Comparison of ENCODE assay signal across 8 mouse cellular contexts in the genomic region with DNA sequence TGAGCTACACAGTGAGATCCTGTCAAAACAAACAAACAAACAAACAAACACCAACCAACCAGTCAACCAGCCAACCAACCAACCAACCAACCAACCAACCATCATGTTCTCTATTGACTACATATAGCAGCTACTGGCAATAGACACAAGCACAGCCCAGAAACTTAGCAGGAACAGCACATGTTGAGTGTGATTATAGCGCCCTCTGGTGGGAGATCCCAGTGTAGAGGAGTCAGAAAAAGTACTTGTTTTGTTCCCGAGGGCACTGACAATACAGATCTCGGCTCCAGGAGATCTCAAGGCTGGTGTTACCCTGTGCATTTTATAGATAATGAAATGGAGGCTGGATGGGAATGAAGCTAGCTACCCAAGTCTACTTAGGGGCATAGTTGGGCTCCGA. TPM values are rescaled to one million over a fixed set of nuclear protein-coding genes. Genes with fewer than 3 reads are reported as not detected.
DNase-seq lines count a peak whose midpoint lies in the region; ATAC-seq and TF ChIP-seq lines count a peak whose summit lies in the region.

No protein-coding gene starts in this region.

- 53% methylated on average over 4 of the region's 4 CpGs for WGBS in heart, postnatal 0 days
- 45% methylated on average over 4 of the region's 4 CpGs for WGBS in liver, postnatal 0 days (ENCODE audit: insufficient replicate concordance)

- intact Hi-C loops in heart, postnatal 25 days (cut with DNase I): no loop called here
- intact Hi-C loops in left cerebral cortex, postnatal 25 days (cut with DNase I): no loop called here

- H3K4me1 ChIP-seq in heart, postnatal 0 days (ENCODE audit: control insufficient read depth, insufficient read depth): no peaks in the 10 kb centered on the region
- no peaks in the 10 kb centered on the region for H3K4me1 ChIP-seq in testis, adult 2 months (ENCODE audit: control insufficient read depth, insufficient read depth, low read length)
- no peaks in the 10 kb centered on the region for H3K4me1 ChIP-seq in liver, postnatal 0 days (ENCODE audit: insufficient read depth)

- no peak for ATAC-seq in heart, postnatal 0 days (ENCODE audit: insufficient read depth, low read depth)
- ATAC-seq in liver, postnatal 0 days: no peak

- TF ChIP-seq POLR2A in testis, adult 2 months (IDR thresholded peaks at IDR 0.05; ENCODE audit: control insufficient read depth, low read depth, low read length): no peak

- H3K9me3 ChIP-seq in heart, postnatal 0 days (replicated peaks; ENCODE audit: control insufficient read depth, low read length): no peaks in the 10 kb centered on the region
- no peaks in the 10 kb centered on the region for H3K9me3 ChIP-seq in liver, postnatal 0 days (ENCODE audit: low read length)

- H3K27ac ChIP-seq in heart, postnatal 0 days (ENCODE audit: low read depth): no peak overlapping the region
- H3K27ac ChIP-seq in testis, adult 2 months (ENCODE audit: control insufficient read depth, insufficient read depth, low read depth, low read length): no peak overlapping the region
- H3K27ac ChIP-seq in liver, postnatal 0 days (ENCODE audit: low read depth): no peak overlapping the region

- no peak overlapping the region for H3K9ac ChIP-seq in heart, postnatal 0 days (replicated peaks; ENCODE audit: low read depth, low read length)
- H3K9ac ChIP-seq in liver, postnatal 0 days (replicated peaks): no peak overlapping the region

- no peak for DNase-seq in heart, postnatal 0 days (ENCODE audit: low spot score)
- no peak for DNase-seq in heart, postnatal 25 days (ENCODE audit: low spot score)
- no peak for DNase-seq in testis, postnatal 14 days (ENCODE audit: low spot score)
- DNase-seq in adrenal gland, postnatal 14 days: peak; percentile 73
- DNase-seq in liver, postnatal 0 days: peak; percentile 52
- peak; percentile 50 for DNase-seq in thymus, postnatal 4 days
- no peak for DNase-seq in left cerebral cortex, postnatal 25 days (ENCODE audit: low spot score in 2 of 2)

- TF ChIP-seq CTCF in heart, postnatal 0 days (IDR thresholded peaks at IDR 0.05; ENCODE audit: low read depth): peak; percentile 29
- TF ChIP-seq CTCF in testis, adult 2 months (IDR thresholded peaks at IDR 0.05; ENCODE audit: control insufficient read depth, insufficient read depth, insufficient replicate concordance, low read depth, low read length): peak; percentile 13; the same call in 1 of the 2 replicates
- TF ChIP-seq CTCF in liver, postnatal 0 days (IDR thresholded peaks at IDR 0.05; ENCODE audit: low read depth): peak; percentile 72

- no peaks in the 10 kb centered on the region for H3K27me3 ChIP-seq in heart, postnatal 0 days (ENCODE audit: control insufficient read depth, insufficient read depth, low read length)
- H3K27me3 ChIP-seq in testis, adult 2 months (ENCODE audit: control insufficient read depth, insufficient read depth, low read length): no peaks in the 10 kb centered on the region
- H3K27me3 ChIP-seq in liver, postnatal 0 days (ENCODE audit: insufficient read depth, low read length): no peaks in the 10 kb centered on the region

- H3K36me3 ChIP-seq in heart, postnatal 0 days (replicated peaks; ENCODE audit: control insufficient read depth, insufficient read depth, low read length): no peaks in the 10 kb centered on the region
- H3K36me3 ChIP-seq in testis, adult 2 months (ENCODE audit: control insufficient read depth, insufficient read depth, low read length): no peaks in the 10 kb centered on the region
- H3K36me3 ChIP-seq in liver, postnatal 0 days (replicated peaks; ENCODE audit: insufficient read depth, low read length): peaks cover 11% of the 10 kb centered on the region

- H3K4me2 ChIP-seq in heart, postnatal 0 days (ENCODE audit: low read depth, low read length): no peak overlapping the region
- no peak overlapping the region for H3K4me2 ChIP-seq in liver, postnatal 0 days (ENCODE audit: low read depth, low read length)

- H3K4me3 ChIP-seq in heart, postnatal 0 days (ENCODE audit: low read depth, low read length): no peak overlapping the region
- H3K4me3 ChIP-seq in testis, adult 2 months (ENCODE audit: control insufficient read depth, low read depth, low read length): no peak overlapping the region
- H3K4me3 ChIP-seq in liver, postnatal 0 days (ENCODE audit: low read depth, low read length): no peak overlapping the region

- TF ChIP-seq EP300 in heart, postnatal 0 days (IDR thresholded peaks at IDR 0.05; ENCODE audit: low read depth): no peak
- no peak for TF ChIP-seq EP300 in liver, postnatal 0 days (IDR thresholded peaks at IDR 0.05; ENCODE audit: low read depth)

RNA-seq across cellular contexts. Expression of gene Rars, which starts 18.4 kb away (rescaled TPM):
- 16.9 and 22.7 TPM in 2 replicates for total RNA-seq in heart, postnatal 0 days (2014; rRNA removed; ENCODE audit: low replicate concordance)
- polyA plus RNA-seq in heart, postnatal 0 days (2015; fragmentation: Nextera tagmentation; extraction: Ambion mirVana): 38.0 and 38.7 TPM in 2 replicates
- total RNA-seq in heart, postnatal 25 days (2021): 10 to 100 TPM; 36.8 to 38.4 TPM
- 8.6 and 9.3 TPM in 2 replicates for polyA plus RNA-seq in testis, adult 2 months (2012; rRNA removed)
- 64.7 and 75.4 TPM in 2 replicates for total RNA-seq in adrenal gland, postnatal 14 days (2021)
- polyA plus RNA-seq in liver, postnatal 0 days (2015; fragmentation: Nextera tagmentation; extraction: Ambion mirVana): 26.9 and 28.3 TPM in 2 replicates
- 10 to 100 TPM; 44.3 to 45.0 TPM for total RNA-seq in left cerebral cortex, postnatal 25 days (2021)

RNA-seq across cellular contexts. Expression of gene Fbll1, which starts 54.0 kb away (rescaled TPM):
- not detected in 2 replicates for total RNA-seq in heart, postnatal 0 days (2014; rRNA removed; ENCODE audit: low replicate concordance)
- polyA plus RNA-seq in heart, postnatal 0 days (2015; fragmentation: Nextera tagmentation; extraction: Ambion mirVana): not detected in 2 replicates
- total RNA-seq in heart, postnatal 25 days (2021): not detected
- polyA plus RNA-seq in testis, adult 2 months (2012; rRNA removed): 5.5 and 7.3 TPM in 2 replicates
- 0.67 and 0.83 TPM in 2 replicates for total RNA-seq in adrenal gland, postnatal 14 days (2021)
- not detected in 2 replicates for polyA plus RNA-seq in liver, postnatal 0 days (2015; fragmentation: Nextera tagmentation; extraction: Ambion mirVana)
- total RNA-seq in left cerebral cortex, postnatal 25 days (2021): 10 to 100 TPM; 42.0 to 45.3 TPM

Comparison
In these comparisons a context has a peak if more than half of its experiments do, and no peak if none do; other contexts are left out.
1. DNase-seq: peak in adrenal gland, postnatal 14 days (single experiment), liver, postnatal 0 days (single experiment) and thymus, postnatal 4 days (single experiment); none in heart, postnatal 0 days (single experiment), heart, postnatal 25 days (single experiment), testis, postnatal 14 days (single experiment) and left cerebral cortex, postnatal 25 days (0 of 2).
2. CTCF ChIP-seq: peak in every context shown above with its lines; median percentile 72 in liver, postnatal 0 days; 29 in heart, postnatal 0 days; 13 in testis, adult 2 months.
3. RNA of gene Fbll1, which starts 54.0 kb away (total RNA-seq): 42.0 to 45.3 TPM in left cerebral cortex, postnatal 25 days; 0.67 to 0.83 TPM in adrenal gland, postnatal 14 days, not detected in heart, postnatal 0 days and not detected in heart, postnatal 25 days; every median in the first group is over 10 times any median in the second.